ENCODE assay signal across 31 mouse cellular contexts in the genomic region with DNA sequence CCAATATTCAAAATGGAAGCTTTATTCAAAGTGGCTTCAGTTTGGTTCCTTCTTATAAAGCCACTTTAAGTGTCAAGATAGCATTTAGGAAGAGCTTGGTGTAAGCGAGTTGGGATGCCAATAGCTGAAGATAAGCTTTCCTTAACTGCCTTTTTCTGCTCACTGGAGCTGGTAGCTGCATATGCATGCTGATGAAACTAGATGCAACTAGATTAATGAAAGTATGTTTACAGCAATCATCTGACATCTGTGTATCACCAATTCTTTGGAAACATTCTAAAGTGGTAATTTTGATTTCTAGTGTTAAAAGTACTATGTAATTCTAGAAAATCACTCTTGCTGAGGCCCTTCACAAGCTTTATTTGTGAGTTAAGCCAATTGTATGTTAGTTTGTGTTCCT.
"Had no signal": no experiment of that assay in that cellular context is flagged by ENCODE, and none has a peak within 500 bp of the region (broad histone marks: within the 10 kb centered on the region; RNA-seq: fewer than 3 reads in every experiment).

No protein-coding gene starts in this region.

- H3K27me3 ChIP-seq: heart, embryonic 12.5 days; heart, embryonic 13.5 days; heart, embryonic 15.5 days; hindbrain, embryonic 12.5 days; hindbrain, embryonic 13.5 days; hindbrain, embryonic 15.5 days; intestine, embryonic 15.5 days; kidney, embryonic 15.5 days had no signal

- H3K9me3 ChIP-seq: heart, embryonic 10.5 days; heart, embryonic 12.5 days; heart, embryonic 13.5 days; heart, embryonic 15.5 days; hindbrain, embryonic 10.5 days; hindbrain, embryonic 12.5 days; hindbrain, embryonic 13.5 days; hindbrain, embryonic 15.5 days; intestine, embryonic 15.5 days; kidney, embryonic 15.5 days had no signal

- DNase-seq: heart, postnatal 10 days; heart, postnatal 14 days; heart, postnatal 36 days; heart, postnatal 4 days; kidney, adult 11 months; kidney, adult 18-20 months; kidney, adult 2 months; kidney, adult 8-10 months; kidney, adult 9 months; kidney, postnatal 10 days; kidney, postnatal 14 days; kidney, postnatal 25 days; kidney, postnatal 36 days; kidney, postnatal 4 days; layer of hippocampus, adult 9-11 months; layer of hippocampus, postnatal 36 days had no signal

- H3K9ac ChIP-seq: heart, embryonic 12.5 days; heart, embryonic 13.5 days; heart, embryonic 15.5 days; hindbrain, embryonic 12.5 days; hindbrain, embryonic 13.5 days; hindbrain, embryonic 14.5 days; hindbrain, embryonic 15.5 days; intestine, embryonic 15.5 days; kidney, embryonic 15.5 days had no signal

- H3K36me3 ChIP-seq: heart, embryonic 10.5 days; heart, embryonic 12.5 days; heart, embryonic 13.5 days; heart, embryonic 15.5 days; hindbrain, embryonic 10.5 days; hindbrain, embryonic 12.5 days; hindbrain, embryonic 13.5 days; hindbrain, embryonic 15.5 days; intestine, embryonic 15.5 days; kidney, embryonic 15.5 days had no signal

- H3K4me2 ChIP-seq: heart, embryonic 11.5 days; heart, embryonic 12.5 days; heart, embryonic 13.5 days; heart, embryonic 15.5 days; hindbrain, embryonic 12.5 days; hindbrain, embryonic 13.5 days; hindbrain, embryonic 14.5 days; hindbrain, embryonic 15.5 days; intestine, embryonic 15.5 days; kidney, embryonic 15.5 days had no signal

- H3K4me3 ChIP-seq: heart, embryonic 10.5 days; heart, embryonic 12.5 days; heart, embryonic 13.5 days; heart, embryonic 15.5 days; hindbrain, embryonic 10.5 days; hindbrain, embryonic 12.5 days; hindbrain, embryonic 13.5 days; hindbrain, embryonic 15.5 days; intestine, embryonic 15.5 days; kidney, embryonic 15.5 days; layer of hippocampus, adult 2 months had no signal

- H3K4me1 ChIP-seq: heart, embryonic 15.5 days; hindbrain, embryonic 10.5 days; hindbrain, embryonic 12.5 days; hindbrain, embryonic 13.5 days; hindbrain, embryonic 15.5 days; intestine, embryonic 15.5 days; kidney, embryonic 15.5 days had no signal

- H3K27ac ChIP-seq: heart, embryonic 10.5 days; heart, embryonic 13.5 days; heart, embryonic 15.5 days; hindbrain, embryonic 10.5 days; hindbrain, embryonic 12.5 days; hindbrain, embryonic 13.5 days; hindbrain, embryonic 14.5 days; hindbrain, embryonic 15.5 days; hindbrain, postnatal 0 days; intestine, embryonic 15.5 days; kidney, embryonic 15.5 days; kidney, postnatal 0 days; layer of hippocampus, adult 2 months had no signal
